Mouse (Mus musculus) CD4-positive, CD25-positive, alpha-beta regulatory T cell, adult 4 months (primary cell): ENCODE measurements around the gene C1ql3. TPM values are rescaled to one million over a fixed set of nuclear protein-coding genes. Genes with fewer than 3 reads are reported as not detected.

Source experiments
- polyA plus RNA-seq, 2 experiments: library from polyadenylated mRNA; unstranded; fragments of 100-300 nt; shearing (Covaris generic); gene quantifications; one replicate each; pipeline ENCODE4 v1.2.1; 2017

Gene C1ql3
- polyA plus RNA-seq, 2 experiments from 2014 or later, result not detected

Other genes with a start within 250 kb of the C1ql3 start
- 1 to 10 TPM; 4.1 to 5.3 TPM for gene Pter, start 87.8 kb downstream of the C1ql3 start, polyA plus RNA-seq